Mouse (Mus musculus): ENCODE results near the gene Kcnn1. TPM values are rescaled to one million over a fixed set of nuclear protein-coding genes. Genes with fewer than 3 reads are reported as not detected.

Gene Kcnn1
- polyA plus RNA-seq, 2 experiments: 2.5 to 9.1 TPM

DNA sequence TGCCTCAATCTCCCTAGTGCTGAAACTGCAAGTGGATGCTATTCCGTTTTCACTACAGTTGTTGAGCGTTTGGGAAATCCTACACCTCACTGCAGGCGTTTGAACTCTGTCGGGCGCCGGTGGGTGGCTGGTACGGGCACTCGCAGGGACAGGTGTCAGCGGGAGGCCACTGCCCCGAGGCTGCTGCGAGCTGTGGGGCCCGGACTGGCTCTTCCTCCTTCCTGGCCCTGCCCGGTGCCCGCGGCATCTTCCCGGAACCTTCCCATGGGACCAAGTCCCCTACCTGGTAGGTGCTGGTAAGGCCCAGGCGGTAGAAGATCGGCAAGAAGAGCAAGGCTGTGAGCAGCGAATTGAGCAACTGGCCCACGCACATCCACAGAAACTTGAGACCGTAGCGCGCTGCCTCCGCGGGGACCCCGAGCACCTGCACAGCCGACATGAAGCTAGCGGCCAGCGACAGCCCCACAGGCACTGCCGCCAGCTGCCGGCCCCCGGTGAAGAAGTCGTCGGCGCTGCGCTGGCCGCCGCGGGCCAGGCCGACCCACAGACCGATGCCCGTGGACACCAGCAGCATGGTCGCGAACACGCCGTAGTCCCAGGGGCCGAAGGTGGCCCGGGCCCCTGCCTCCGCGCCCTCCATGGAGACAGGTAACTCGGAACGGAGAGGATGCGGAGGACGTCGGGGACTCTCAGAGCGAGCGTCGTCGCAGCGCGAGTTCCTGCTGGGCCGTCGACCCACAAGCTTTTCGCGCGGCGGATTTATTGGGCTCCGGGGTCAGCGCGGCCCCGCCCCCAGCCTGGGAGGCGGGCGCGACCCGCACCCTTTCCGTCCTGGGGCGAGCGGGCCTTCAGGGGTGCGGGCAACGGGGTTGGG, 29.2 kb upstream of the Kcnn1 start, which contains the start of gene Slc5a5:
Gene Slc5a5 (minus strand): TSS at position 736 of the 874 bp plus-strand sequence.
- peak within 1 kb of the TSS; percentile 47 for H3K4me2 ChIP-seq (replicated peaks; ENCODE audit: low read depth, low read length, severe bottlenecking)
- H3K9ac ChIP-seq (ENCODE audit: low read depth, low read length, severe bottlenecking): peak within 1 kb of the TSS; percentile 36
- ATAC-seq (ENCODE audit: low FRiP score, low read depth): no peak
- no peaks in the 10 kb centered on the region for H3K9me3 ChIP-seq (ENCODE audit: control insufficient read depth, low read length)
- DNase-seq (ENCODE audit: low spot score): no peak
- TF ChIP-seq POLR2A (IDR thresholded peaks at IDR 0.05; ENCODE audit: borderline replicate concordance, extremely low read depth, insufficient read depth, insufficient read length): no peak
- peaks cover 33% of the 10 kb centered on the region for H3K27me3 ChIP-seq (ENCODE audit: control insufficient read depth, insufficient read depth, low read length)
- peaks cover 30% of the 10 kb centered on the region for H3K36me3 ChIP-seq (ENCODE audit: control insufficient read depth, insufficient read depth, low read length)
- peaks cover 6% of the 10 kb centered on the region for H3K4me1 ChIP-seq (ENCODE audit: control insufficient read depth, insufficient read depth, low read length)
- H3K27ac ChIP-seq (replicated peaks; ENCODE audit: low read depth, low read length): no peak within 1 kb of the TSS
- 2% methylated on average over 69 of the region's 80 CpGs for WGBS
- peak within 1 kb of the TSS; percentile 31 for H3K4me3 ChIP-seq (replicated peaks; ENCODE audit: low read length)

DNA sequence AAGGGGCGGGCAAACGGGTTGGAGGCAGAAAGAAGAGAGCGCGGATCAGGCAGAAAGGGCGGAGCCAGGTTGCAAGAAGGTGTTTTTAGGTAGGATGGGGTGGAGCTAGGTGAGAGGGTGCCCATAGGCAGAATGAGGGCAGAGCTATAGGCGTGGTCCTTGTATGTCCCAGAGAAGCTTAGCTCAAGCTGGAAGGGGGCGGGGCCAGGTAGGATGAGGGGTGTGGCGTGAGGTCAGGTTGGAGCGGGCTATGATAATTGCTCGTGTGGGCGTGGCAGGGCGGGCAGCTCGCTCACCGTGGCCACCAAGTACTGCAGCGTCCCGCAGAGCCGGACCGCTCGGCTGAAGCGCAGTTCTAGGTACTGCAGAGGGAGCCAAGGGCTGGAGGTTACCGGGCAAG, 28.3 kb upstream of the Kcnn1 start:
- Histone ChIP-seq H3K36me3 (ENCODE audit: control insufficient read depth, insufficient read depth, low read length) (peaks cover 30% of the 10 kb centered on the region), H3K27me3 (ENCODE audit: control insufficient read depth, insufficient read depth, low read length) (peaks cover 33% of the 10 kb centered on the region), H3K4me3 (replicated peaks; ENCODE audit: low read length) (peak overlapping the region; percentile 31; the same call in 1 of the 2 replicates), H3K4me2 (replicated peaks; ENCODE audit: low read depth, low read length, severe bottlenecking) (no peak overlapping the region), H3K9me3 (ENCODE audit: control insufficient read depth, low read length) (no peaks in the 10 kb centered on the region), H3K4me1 (ENCODE audit: control insufficient read depth, insufficient read depth, low read length) (peaks cover 6% of the 10 kb centered on the region), H3K9ac (ENCODE audit: low read depth, low read length, severe bottlenecking) (no peak overlapping the region), H3K27ac (replicated peaks; ENCODE audit: low read depth, low read length) (no peak overlapping the region)
- ATAC-seq (ENCODE audit: low FRiP score, low read depth) (no peak), DNase-seq (ENCODE audit: low spot score) (no peak)
- WGBS: 4% methylated on average over 21 of the region's 21 CpGs
- no peak for TF ChIP-seq POLR2A (IDR thresholded peaks at IDR 0.05; ENCODE audit: borderline replicate concordance, extremely low read depth, insufficient read depth, insufficient read length)

DNA sequence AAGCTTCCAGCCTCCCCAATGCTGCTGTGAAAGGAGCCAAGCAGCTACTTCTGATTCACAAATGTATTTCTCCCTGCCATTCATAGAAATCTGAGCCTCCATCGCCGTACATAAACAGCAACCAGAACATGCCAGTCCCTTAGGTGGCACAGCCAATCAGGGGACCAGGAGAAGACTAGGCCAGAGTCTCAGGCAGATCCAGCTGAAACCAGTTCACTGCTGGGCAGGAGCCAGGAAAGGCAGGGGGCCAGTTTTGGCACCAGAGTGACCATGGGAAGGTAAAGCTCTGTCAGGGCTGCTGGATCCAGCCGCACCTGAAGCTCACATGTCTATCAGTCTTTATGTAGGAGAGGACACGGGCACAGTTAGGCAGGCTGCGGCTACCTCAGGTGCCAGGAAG, 27.6 kb upstream of the Kcnn1 start:
- Histone ChIP-seq H3K4me1 (ENCODE audit: control insufficient read depth, insufficient read depth, low read length) (peaks cover 3% of the 10 kb centered on the region; the same call in 1 of the 2 replicates), H3K27ac (replicated peaks; ENCODE audit: low read depth, low read length) (no peak overlapping the region), H3K4me2 (replicated peaks; ENCODE audit: low read depth, low read length, severe bottlenecking) (no peak overlapping the region), H3K9ac (ENCODE audit: low read depth, low read length, severe bottlenecking) (no peak overlapping the region), H3K4me3 (replicated peaks; ENCODE audit: low read length) (no peak overlapping the region), H3K27me3 (ENCODE audit: control insufficient read depth, insufficient read depth, low read length) (peaks cover 33% of the 10 kb centered on the region), H3K36me3 (ENCODE audit: control insufficient read depth, insufficient read depth, low read length) (peaks cover 27% of the 10 kb centered on the region), H3K9me3 (ENCODE audit: control insufficient read depth, low read length) (no peaks in the 10 kb centered on the region)
- TF ChIP-seq POLR2A (IDR thresholded peaks at IDR 0.05; ENCODE audit: borderline replicate concordance, extremely low read depth, insufficient read depth, insufficient read length): no peak
- DNase-seq (ENCODE audit: low spot score) (no peak), ATAC-seq (ENCODE audit: low FRiP score, low read depth) (no peak)
- 88% methylated on average over 5 of the region's 5 CpGs for WGBS

GRCm38 (mm10) chr8:70887669-70888068, 24.6 kb upstream of the Kcnn1 start:
- WGBS: 3% methylated on average over 12 of the region's 18 CpGs
- Histone ChIP-seq H3K27me3 (ENCODE audit: control insufficient read depth, insufficient read depth, low read length) (peaks cover 22% of the 10 kb centered on the region), H3K27ac (replicated peaks; ENCODE audit: low read depth, low read length) (no peak overlapping the region), H3K4me1 (ENCODE audit: control insufficient read depth, insufficient read depth, low read length) (peaks cover 3% of the 10 kb centered on the region; the same call in 1 of the 2 replicates), H3K36me3 (ENCODE audit: control insufficient read depth, insufficient read depth, low read length) (no peaks in the 10 kb centered on the region), H3K4me3 (replicated peaks; ENCODE audit: low read length) (no peak overlapping the region), H3K4me2 (replicated peaks; ENCODE audit: low read depth, low read length, severe bottlenecking) (no peak overlapping the region), H3K9me3 (ENCODE audit: control insufficient read depth, low read length) (no peaks in the 10 kb centered on the region), H3K9ac (ENCODE audit: low read depth, low read length, severe bottlenecking) (no peak overlapping the region)
- no peak for TF ChIP-seq POLR2A (IDR thresholded peaks at IDR 0.05; ENCODE audit: borderline replicate concordance, extremely low read depth, insufficient read depth, insufficient read length)
- ATAC-seq (ENCODE audit: low FRiP score, low read depth) (no peak), DNase-seq (ENCODE audit: low spot score) (no peak)

- WGBS: 16% methylated on average over 12 of the region's 12 CpGs
- Histone ChIP-seq H3K4me2 (replicated peaks; ENCODE audit: low read depth, low read length, severe bottlenecking) (no peak overlapping the region), H3K9ac (ENCODE audit: low read depth, low read length, severe bottlenecking) (no peak overlapping the region), H3K27me3 (ENCODE audit: control insufficient read depth, insufficient read depth, low read length) (0 out of 2 replicates have a peak, but pooled peaks cover 2% of the 10 kb centered on the region), H3K4me1 (ENCODE audit: control insufficient read depth, insufficient read depth, low read length) (peaks cover 2% of the 10 kb centered on the region; the same call in 1 of the 2 replicates), H3K9me3 (ENCODE audit: control insufficient read depth, low read length) (no peaks in the 10 kb centered on the region), H3K4me3 (replicated peaks; ENCODE audit: low read length) (no peak overlapping the region), H3K36me3 (ENCODE audit: control insufficient read depth, insufficient read depth, low read length) (no peaks in the 10 kb centered on the region), H3K27ac (replicated peaks; ENCODE audit: low read depth, low read length) (no peak overlapping the region)
- ATAC-seq (ENCODE audit: low FRiP score, low read depth) (no peak), DNase-seq (ENCODE audit: low spot score) (peak; percentile 60)
- no peak for TF ChIP-seq POLR2A (IDR thresholded peaks at IDR 0.05; ENCODE audit: borderline replicate concordance, extremely low read depth, insufficient read depth, insufficient read length)
Measured at GRCm38 (mm10) chr8:70885612-70886011, 22.6 kb upstream of the Kcnn1 start.
